Mouse (Mus musculus): ENCODE measurements around the gene Xpnpep3.

Gene Xpnpep3

DNA sequence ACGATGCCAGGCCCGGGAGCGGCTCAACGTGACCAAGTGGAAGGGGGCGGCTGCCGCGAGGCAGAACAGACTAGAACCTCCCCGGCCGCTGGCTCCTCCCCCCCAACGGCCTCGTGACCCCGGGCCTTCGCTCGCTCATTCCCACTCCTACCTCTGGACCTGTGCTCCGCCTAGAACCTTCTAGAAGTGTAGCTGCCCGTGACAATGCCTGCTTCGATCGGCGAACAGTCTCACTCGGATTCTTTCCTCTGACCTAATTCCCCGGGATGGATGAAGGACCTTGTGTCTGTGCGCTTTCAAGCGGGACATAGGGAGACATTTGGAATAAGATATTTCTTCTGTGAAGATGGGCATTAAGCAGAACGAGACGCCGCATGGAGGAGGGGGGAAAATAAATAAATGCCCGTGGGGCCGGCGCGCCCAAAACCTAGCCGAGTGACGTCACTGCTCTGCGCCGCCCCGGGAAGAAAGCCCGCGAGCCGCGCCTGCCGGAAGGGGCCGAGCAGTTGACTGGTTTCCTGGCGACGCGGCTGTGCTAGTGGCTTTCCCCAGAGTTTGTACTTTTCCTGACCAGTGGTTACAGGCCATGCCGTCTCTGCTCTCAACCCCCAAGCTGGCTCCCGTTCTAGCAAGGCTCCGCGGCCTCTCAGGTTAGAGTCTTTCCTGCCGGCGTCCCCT lies at the start of gene Xpnpep3, which contains the start of gene St13:
Xpnpep3 (plus strand) TSS at position 501 of the 678 bp plus-strand sequence.
St13 (minus strand) TSS at position 440 of the 678 bp plus-strand sequence.
- DNase-seq: peak; percentile 92 to 99

DNA sequence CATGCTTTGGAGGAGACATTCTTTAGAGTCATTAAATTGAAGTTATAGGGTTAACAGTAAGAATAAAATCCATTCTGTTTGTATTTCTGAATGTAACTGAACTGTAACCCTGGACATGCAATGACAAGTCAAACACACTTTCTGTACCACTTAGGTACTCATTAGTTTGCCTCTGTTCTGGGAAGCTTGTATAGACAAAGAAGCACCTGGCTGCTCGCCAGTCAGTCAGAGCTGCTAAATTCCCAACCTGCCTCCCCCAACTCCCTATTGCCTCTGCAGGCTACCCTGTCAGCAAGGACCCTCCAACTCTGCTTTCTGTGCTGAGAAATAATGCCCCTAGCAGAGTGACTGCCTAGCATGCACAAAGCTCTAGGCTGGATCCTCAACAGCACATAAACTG lies 49.5 kb upstream of the Xpnpep3 start:
- no peak for DNase-seq

DNA sequence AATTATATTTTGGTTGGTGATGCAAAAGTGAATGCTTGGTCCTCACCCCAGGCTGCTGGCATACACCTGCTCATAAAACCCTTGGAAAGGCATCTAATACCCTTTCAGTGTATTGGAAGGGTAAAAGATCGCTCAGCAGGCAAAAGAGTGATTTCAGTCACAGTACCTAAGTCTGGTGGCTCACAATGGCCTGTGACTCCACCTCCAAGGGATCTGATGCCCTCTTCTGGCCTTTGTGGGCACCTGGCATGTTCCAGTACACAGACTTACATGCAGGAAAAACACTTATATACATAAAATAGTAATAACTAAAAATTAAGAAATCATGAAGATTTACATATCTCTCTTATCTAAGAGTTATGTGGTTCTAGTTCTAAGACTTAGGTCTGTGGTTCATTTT lies 47.3 kb upstream of the Xpnpep3 start:
- no peak for DNase-seq

DNA sequence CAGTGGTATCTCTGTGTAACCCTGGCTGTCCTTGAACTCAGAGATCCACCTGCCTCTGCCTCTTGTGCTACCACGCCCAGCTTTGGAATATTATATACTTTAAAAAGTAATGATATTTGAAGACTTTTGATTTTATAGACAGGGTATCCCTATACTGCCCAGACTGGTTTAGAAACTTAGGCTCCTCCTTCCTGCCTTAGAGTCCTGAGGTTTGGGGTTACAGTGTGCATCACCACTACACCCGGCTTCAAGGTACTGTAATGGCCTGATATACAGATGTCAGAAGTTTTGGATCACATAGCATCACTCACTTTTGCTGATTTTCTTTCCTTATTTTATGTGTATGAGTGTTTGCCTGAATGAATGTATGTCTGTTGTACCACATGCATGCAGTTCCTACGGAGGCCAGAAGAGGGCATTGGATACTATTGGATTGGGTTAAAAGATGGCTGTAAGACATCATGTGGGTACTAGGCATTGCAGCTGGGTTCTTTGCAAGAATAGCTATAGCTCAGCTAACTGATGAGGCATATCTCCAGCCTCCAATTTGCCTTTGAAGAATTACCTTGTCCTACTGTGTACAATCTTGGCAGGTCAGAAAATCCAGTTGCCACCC lies 44.7 kb upstream of the Xpnpep3 start:
- DNase-seq: no peak

DNA sequence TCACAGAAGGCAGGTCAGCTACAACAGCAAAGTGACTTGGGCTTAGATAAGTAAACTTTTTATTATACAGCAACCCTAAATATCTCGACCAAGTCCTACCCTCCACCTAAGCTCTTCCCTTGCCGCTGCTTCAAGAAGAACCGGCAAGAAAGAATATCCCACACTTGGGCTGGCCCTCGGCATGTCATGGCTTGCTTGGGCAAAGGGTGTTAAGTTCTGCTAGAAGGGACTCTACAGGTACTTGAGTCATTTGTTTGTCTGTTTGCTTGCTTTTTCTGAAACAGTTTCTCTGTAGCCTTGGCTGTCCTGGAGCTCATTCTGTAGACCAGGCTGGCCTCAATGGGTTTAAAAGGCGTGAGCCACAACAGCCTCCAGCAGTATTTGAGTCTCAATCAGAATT lies 43.0 kb upstream of the Xpnpep3 start:
- DNase-seq: no peak

DNA sequence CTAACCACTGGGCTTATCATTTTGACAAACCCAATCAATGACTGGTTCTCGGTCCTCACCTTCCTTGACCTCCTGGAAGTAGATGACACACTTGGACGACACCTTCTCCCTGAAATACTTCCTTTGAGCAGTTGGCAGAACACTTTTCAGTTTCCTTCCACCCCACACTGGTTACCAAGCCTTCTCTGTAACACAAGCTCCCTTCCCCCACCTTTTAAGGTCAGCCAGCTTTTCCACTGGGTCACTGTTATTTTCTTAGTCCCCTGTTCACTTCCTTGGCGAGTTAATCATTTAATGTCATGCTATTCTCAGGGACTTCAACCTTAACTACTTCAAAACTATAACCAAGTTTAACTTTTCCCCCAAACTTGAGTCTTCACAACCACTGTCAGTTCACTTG lies 41.0 kb upstream of the Xpnpep3 start:
- no peak for DNase-seq

DNA sequence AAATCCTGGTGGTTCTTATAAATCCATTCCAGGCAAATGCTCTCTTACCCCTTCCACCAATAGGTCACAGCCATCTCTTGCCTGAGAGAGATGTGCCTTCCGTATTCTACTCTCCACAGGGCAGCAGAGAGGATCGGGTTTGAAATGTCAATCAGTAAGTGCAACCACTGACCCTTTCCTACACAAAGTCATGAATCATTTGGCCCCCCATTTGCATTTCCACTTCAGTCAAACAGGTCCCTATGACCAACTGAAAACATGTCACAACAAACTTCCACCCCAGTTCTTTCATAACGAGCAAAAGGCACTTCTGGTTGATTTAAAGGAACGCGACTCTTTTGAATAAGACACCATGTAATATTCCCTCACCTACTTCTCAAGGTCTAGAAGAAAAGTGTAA lies 40.5 kb upstream of the Xpnpep3 start:
- DNase-seq: no peak

DNA sequence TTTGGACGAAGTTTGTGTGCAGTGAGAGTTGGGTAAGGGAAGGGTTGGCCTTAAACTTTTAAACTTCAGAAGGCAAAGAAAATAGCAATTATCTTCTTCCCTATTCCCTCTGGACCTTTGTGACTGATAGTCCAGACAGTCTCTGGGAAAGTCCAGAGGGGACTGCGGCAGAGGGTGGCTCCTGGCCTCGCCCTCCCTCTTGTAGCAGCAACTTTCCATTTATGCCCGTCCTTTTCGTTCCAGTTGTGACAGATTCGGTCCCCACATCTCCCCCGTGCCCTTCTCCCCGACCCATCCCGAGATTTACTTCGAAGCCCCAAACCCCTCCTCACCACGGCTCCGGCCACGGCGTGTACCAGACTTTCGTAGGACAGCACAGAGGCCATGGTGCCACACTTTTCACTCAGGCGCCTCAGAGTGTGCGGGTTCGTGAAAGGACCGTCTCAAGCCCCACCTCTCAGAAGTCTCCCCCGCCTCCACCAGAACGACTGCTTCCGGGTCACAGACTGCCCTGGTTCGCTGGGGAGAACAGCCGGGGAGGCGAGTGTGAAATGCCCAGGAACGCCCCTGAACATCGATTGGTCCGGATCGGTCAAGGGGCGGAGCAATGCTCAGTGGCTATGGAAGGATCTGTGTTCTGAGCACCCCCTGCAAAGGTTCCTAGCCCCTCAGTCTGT lies 39.5 kb upstream of the Xpnpep3 start, which contains the start of gene Slc25a17:
Slc25a17 (minus strand) TSS at position 468 of the 677 bp plus-strand sequence.
- DNase-seq: peak; percentile 89 to 97

DNA sequence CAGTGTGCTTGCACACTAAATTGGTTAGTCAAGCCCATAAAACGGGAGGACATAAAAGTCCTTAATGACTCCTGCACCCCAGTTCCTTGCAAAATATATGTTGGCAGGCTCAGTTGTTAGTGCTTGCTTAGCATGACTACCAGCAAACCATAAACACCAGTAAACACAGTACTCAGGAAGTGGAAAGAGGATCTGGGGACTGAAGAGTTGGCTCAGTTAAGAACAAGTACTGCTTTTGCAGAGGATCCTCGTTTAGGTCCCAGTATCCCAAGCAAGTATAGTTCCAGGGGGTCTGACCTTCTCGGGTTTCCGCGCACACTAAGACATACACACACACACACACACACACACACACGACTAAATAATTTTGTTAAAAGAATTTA lies 38.9 kb upstream of the Xpnpep3 start:
- DNase-seq: no peak

DNA sequence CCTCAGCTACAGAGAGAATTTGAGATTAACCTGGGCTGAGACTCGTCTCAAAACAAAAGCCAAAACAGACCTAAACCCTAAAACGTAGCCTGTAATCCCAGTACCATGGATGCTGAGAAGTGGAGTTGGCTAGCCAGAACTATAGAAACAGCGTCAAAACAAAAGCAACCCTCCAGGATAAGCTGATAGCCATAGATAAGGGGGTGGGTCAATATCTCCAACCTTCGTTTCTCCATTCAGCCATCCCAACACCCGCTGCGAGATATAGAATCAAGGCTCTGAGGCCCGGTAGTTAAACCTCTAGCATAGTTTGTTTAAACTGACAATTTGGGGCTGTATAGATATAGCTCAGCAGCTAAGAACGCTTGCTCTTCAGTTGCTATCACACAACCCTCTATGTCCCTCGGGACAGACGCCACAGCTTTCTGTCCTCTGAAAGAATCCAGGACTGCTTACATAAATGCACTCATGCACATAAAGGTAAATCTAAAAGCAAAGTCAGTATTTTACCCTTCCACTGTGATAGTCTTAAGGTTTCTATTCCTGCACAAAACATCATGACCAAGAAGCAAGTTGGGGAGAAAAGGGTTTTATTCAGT lies 38.4 kb upstream of the Xpnpep3 start:
- no peak for DNase-seq

DNA sequence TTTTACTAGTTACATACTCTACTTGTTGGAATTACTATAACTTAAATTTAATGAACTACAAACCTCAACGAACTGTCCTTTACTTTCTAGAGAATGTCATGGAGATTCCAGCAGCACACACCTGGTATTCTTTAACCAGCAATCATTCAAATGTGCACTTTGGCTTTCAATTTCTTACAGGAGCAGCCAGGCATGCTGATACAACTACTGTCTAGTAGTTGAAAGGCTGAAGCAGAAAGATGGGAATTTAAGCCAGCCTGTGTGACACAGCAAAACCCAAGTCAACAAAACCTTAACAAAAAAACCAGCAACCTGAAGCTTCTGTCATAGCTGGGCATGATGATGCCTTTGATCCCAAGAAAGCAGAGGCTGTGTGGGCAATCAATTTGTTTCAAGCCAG lies 37.4 kb upstream of the Xpnpep3 start:
- DNase-seq: no peak

DNA sequence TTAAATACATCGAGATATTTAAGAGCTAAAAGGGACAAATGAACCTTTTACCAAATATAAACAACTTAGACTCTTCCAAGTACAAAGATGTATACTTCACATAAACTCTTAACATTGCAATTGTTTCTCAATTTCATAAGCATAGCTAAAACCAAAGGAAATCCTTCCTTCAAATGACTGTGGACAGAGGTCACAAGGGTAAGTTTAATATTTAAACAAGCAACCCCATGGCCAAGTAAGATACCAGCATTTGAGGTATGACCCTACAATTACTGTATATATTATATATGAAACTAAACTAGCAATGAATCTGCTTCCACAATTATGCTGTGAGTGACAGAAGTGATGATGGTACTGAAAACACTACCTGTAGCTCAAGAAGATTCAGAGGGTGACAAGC lies 35.7 kb upstream of the Xpnpep3 start:
- no peak for DNase-seq

DNA sequence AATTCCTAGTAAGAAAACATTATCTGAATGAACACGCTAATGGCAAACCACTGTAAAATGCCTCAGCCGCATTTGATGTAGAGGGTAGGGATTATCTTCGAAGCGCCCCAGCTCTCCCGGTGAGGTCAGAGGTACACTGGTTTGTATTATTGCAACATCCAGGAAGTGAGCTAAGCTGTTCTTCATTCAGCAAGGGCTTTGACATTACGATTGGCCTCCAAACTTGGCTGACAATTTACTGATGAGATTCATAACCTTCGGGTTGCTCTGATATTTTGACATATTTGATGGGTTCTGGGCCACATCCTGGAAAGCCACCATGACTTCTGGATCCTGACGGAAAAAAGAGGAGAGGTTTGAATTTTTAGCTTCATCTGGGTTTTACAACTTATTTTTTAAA lies 34.7 kb upstream of the Xpnpep3 start:
- no peak for DNase-seq

DNA sequence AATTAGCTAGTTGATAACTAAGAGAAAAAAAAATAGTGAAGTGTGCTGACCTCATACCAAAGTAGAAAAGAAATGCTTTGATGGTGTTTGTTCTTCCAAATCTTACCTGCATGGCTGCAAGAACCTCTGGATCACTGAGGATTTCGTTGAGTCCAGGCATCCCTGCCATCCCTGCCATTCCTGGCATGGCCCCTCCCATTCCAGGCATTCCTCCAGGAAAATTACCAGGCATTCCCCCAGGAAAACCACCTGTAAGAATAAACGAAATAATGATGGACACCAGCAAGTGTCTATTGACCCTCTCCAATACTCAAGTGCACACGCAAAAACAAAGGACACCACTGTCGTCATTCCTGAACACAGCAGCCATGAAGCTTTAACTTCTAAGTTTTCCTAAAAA lies 33.7 kb upstream of the Xpnpep3 start:
- no peak for DNase-seq

DNA sequence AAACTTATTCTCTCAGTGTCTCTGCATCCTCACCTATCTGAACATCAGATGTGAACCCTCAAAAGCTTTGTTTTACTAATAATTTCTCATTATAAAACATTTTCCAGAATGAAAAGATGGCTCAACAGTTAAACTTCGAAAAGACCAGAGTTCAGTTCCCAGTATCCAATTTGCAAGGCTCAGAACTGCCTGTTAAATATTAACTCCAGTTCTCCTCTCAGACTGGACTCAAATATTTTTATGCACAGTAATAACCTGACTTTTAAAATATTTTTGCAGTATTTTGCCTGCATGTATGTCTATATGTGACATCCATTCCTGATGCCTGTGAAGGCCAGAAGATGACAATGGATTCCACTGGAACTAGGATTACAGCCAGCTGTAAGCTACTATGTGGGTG lies 31.3 kb upstream of the Xpnpep3 start:
- no peak for DNase-seq

DNA sequence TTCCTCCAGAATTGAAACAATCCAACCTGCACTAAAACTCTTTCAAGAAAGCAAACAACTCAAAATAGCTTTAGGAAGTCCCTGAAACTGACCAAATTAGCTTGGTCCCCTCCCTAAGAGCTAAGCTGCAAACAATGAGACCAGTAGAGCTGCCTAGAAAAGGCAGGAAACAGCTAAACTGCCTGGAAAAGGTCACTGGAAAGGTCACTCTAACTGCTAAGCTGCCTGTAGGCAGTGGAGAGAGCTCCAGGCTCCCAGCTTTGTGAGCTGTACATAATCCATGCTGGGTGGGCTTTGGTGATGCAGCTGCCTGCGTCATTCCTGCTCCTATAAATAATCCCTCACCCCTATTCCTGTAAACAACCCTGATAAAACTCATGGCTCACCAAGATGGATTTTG lies 29.6 kb upstream of the Xpnpep3 start:
- DNase-seq: no peak

DNA sequence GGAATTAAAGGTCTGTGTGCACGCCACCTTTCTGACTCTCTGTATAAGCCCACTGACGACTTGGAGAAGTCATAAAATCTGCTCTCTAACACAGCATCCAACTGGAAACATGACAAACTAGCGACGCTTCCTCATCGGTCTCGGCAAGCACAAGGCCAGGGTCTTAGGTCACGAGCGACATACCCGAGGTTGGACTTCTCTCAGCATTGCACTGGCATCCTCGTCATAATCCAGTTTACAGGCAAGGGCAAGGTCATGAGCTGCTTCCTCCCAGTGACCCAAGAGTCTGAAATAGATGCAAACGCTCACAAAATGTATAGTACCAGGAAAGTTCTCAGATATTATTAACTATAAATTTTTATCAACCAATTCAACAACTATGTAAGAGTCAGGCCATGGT lies 25.3 kb upstream of the Xpnpep3 start:
- no peak for DNase-seq

DNA sequence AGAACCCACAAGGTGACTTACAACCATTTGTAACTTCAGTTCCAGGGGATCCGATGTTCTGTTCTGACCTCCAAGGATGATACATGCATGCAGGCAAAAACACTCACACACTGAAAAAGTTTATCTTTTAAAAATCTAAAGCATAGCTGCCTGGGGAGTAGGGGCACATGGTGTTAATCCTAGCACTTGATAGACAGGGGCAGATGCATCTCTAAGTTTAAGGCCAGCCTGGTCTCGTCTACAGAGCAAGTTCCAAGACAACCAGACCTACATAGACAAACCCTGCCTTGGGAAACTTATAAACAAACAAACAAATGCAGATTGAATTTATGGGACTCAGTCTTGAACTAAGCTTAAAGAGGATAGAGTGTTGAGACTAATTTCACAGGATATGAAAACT lies 21.1 kb upstream of the Xpnpep3 start:
- DNase-seq: no peak

DNA sequence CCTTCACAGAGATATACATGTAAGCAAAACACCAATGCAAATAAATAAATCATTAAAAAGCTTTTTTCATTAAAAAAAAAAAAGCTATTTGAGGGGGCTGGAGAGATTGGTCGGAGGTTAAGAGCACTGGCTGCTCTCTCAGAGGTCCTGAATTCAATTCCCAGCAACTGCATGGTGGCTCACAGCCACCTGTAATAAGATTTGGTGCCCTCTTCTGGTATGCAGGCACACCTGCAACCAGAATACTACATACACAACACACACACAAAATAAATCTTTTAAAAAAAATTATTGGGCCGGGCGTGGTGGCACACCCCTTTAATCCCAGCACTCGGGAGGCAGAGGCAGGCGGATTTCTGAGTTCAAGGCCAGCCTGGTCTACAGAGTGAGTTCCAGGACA lies 13.6 kb upstream of the Xpnpep3 start:
- DNase-seq: no peak

DNA sequence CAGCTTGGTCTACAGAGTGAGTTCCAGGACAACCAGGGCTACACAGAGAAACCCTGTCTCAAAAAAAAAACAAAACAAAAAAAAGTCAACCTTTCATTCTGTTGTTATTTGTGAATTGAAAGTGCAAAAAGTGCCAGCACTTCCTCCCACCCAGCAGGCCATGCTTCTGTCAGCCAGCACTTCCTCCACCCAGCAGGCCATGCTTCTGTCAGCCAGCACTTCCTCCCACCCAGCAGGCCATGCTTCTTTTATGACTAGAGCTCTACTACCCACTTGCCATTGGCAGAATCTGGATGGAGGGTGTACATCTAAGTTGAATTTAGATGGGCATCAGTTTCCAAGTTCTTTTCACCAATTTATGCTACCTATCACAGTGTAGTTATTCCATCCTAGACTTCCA lies 6.9 kb upstream of the Xpnpep3 start:
- DNase-seq: peak; percentile 29 to 56

DNA sequence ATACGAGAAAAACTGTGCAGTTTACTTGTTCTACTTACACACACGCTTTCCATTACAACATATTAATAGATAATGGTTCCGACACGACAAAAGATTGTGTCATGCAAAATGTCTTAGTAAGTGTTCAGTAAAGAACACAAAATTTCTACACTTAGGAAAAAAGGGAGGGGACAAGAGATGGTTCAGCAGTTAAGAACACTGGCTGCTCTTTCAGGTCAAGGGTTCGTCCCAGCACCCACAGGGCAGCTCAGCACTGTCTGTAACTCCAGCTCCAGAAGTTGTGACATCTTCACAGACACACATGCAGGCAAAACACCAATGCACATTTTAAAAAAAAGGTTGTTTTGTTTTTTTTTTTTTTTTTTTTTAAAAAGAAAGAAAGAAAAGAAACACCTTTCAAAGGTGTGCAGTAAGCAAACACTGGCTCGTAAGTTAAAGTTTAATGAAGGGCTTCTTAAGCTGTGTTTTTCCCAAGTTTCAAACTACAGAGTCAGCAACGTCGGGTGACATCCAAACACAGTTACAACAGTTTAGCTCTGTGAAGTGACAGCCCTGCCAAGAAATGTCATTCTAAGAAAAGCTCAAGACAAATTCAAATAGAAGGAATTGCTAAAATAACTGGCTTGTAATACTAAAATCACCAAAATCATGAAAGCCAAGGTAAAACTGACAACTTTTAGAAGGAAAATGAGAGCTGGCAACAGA lies 5.6 kb upstream of the Xpnpep3 start:
- no peak for DNase-seq

DNA sequence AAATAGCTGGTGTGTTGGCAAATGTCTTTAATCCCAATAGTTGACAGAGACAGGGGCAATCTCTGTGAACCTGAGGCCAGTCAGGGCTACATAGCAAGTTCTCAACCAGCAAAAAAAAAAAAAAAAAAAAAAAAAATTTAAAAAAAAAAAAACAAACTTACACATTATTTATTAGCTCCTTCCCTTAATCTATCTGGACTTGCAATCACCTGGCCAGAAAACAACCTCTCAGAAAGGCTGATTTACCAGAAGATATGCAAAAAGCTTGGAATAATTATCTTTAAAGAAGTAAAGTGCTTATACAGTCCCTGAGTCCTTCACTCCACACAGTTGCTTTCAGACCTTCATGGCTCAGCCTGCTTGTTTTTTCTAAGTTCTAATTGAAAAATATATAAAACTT lies 1.7 kb upstream of the Xpnpep3 start:
- no peak for DNase-seq

DNA sequence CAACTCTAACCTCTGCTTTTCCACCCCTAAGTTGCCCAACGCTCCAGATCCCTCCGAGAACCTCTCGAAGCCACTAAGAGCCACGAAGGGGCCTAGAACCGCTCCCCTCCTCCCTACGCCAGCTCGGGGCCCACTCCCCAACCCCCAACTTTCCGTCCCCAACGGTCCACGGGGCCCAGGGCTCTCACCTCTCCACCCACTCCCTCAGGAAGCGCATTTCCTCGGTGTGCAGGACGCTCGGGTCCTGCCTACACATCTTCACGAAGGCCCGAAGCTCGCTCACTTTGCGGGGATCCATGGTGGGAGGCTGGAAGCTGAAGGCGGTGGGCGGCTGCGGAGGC lies 671 bp upstream of the Xpnpep3 start:
- DNase-seq: no peak

Measured in cerebellum, adult 18-20 months (tissue).